Mouse (Mus musculus): Measurements from ENCODE around the gene Sh3rf3. TPM values are rescaled to one million over a fixed set of nuclear protein-coding genes. Genes with fewer than 3 reads are reported as not detected.

Sh3rf3 gene
- polyA plus RNA-seq, 1 experiment from 2014 or later, result 1.7 TPM

GRCm38 (mm10) chr10:58854548-58855198, 41.5 kb downstream of the Sh3rf3 start:
- POLR2A ChIA-PET, result no interaction called here
- TF ChIP-seq CTCF (IDR thresholded peaks at IDR 0.05), result no peak
- no peak for DNase-seq (ENCODE audit: low read depth, low spot score)
- no peak for ATAC-seq
- in situ Hi-C loops (cut with MboI; ENCODE audit: low pct_unique_long_range_greater_than_20kb), result no loop called here
- peaks cover 52% of the 10 kb centered on the region for H3K27me3 ChIP-seq
- CTCF ChIA-PET, result no interaction called here

GRCm38 (mm10) chr10:58855199-58855751, 42.1 kb downstream of the Sh3rf3 start:
- ChIA-PET POLR2A (no interaction called here), CTCF (no interaction called here)
- no peak for TF ChIP-seq CTCF (IDR thresholded peaks at IDR 0.05)
- ATAC-seq (no peak), DNase-seq (ENCODE audit: low read depth, low spot score) (no peak)
- in situ Hi-C loops (cut with MboI; ENCODE audit: low pct_unique_long_range_greater_than_20kb), result no loop called here
- H3K27me3 ChIP-seq, result peaks cover 57% of the 10 kb centered on the region

- ChIA-PET POLR2A (interaction anchor here (0.6 kb wide), 1 partner anchor 57 kb away, joined by 3 read pairs; no protein-coding TSS in a partner anchor), CTCF (no interaction called here)
- in situ Hi-C loops (cut with MboI; ENCODE audit: low pct_unique_long_range_greater_than_20kb), result no loop called here
- H3K27me3 ChIP-seq, result peaks cover 51% of the 10 kb centered on the region
- TF ChIP-seq CTCF (IDR thresholded peaks at IDR 0.05), result no peak
- no peak for ATAC-seq
- no peak for DNase-seq (ENCODE audit: low read depth, low spot score)
Observed at GRCm38 (mm10) chr10:58855814-58856213, 42.7 kb downstream of the Sh3rf3 start.

- ATAC-seq (no peak), DNase-seq (ENCODE audit: low read depth, low spot score) (no peak)
- CTCF ChIA-PET, result no interaction called here
- POLR2A ChIA-PET, result no interaction called here
- TF ChIP-seq CTCF (IDR thresholded peaks at IDR 0.05), result no peak
- in situ Hi-C loops (cut with MboI; ENCODE audit: low pct_unique_long_range_greater_than_20kb), result no loop called here
- peaks cover 43% of the 10 kb centered on the region for H3K27me3 ChIP-seq
Observed at GRCm38 (mm10) chr10:58856742-58857141, 43.6 kb downstream of the Sh3rf3 start.

GRCm38 (mm10) chr10:58864735-58865134, 51.6 kb downstream of the Sh3rf3 start:
- in situ Hi-C loops (cut with MboI; ENCODE audit: low pct_unique_long_range_greater_than_20kb), result no loop called here
- peaks cover 4% of the 10 kb centered on the region for H3K27me3 ChIP-seq
- CTCF ChIA-PET, result no interaction called here
- DNase-seq (ENCODE audit: low read depth, low spot score) (no peak), ATAC-seq (no peak)
- TF ChIP-seq CTCF (IDR thresholded peaks at IDR 0.05), result no peak
- POLR2A ChIA-PET, result no interaction called here

GRCm38 (mm10) chr10:58867536-58867935, 54.4 kb downstream of the Sh3rf3 start:
- ChIA-PET POLR2A (no interaction called here), CTCF (no interaction called here)
- in situ Hi-C loops (cut with MboI; ENCODE audit: low pct_unique_long_range_greater_than_20kb), result no loop called here
- DNase-seq (ENCODE audit: low read depth, low spot score), result no peak
- ATAC-seq, result no peak
- no peaks in the 10 kb centered on the region for H3K27me3 ChIP-seq
- TF ChIP-seq CTCF (IDR thresholded peaks at IDR 0.05), result no peak

- H3K27me3 ChIP-seq, result peaks cover 5% of the 10 kb centered on the region
- no peak for TF ChIP-seq CTCF (IDR thresholded peaks at IDR 0.05)
- ChIA-PET CTCF (no interaction called here), POLR2A (no interaction called here)
- no peak for ATAC-seq
- in situ Hi-C loops (cut with MboI; ENCODE audit: low pct_unique_long_range_greater_than_20kb), result no loop called here
- DNase-seq (ENCODE audit: low read depth, low spot score), result no peak
Observed at GRCm38 (mm10) chr10:58869836-58870235, 56.7 kb downstream of the Sh3rf3 start.

- no peak for DNase-seq (ENCODE audit: low read depth, low spot score)
- ATAC-seq, result no peak
- in situ Hi-C loops (cut with MboI; ENCODE audit: low pct_unique_long_range_greater_than_20kb), result no loop called here
Observed at GRCm38 (mm10) chr10:58871149-58871820, 58.1 kb downstream of the Sh3rf3 start.

GRCm38 (mm10) chr10:58871821-58872577, 58.8 kb downstream of the Sh3rf3 start:
- CTCF ChIA-PET, result interaction anchor here (1.5 kb wide), 1 partner anchor 8 kb away, joined by 3 read pairs; no protein-coding TSS in a partner anchor
- no peak for ATAC-seq
- no peak for DNase-seq (ENCODE audit: low read depth, low spot score)
- no peak for TF ChIP-seq CTCF (IDR thresholded peaks at IDR 0.05)
- in situ Hi-C loops (cut with MboI; ENCODE audit: low pct_unique_long_range_greater_than_20kb), result no loop called here
- H3K27me3 ChIP-seq, result peaks cover 8% of the 10 kb centered on the region
- POLR2A ChIA-PET, result no interaction called here

More at GRCm38 (mm10) chr10:58871149-58871820, 58.1 kb downstream of the Sh3rf3 start:
- ChIA-PET CTCF (no interaction called here), POLR2A (no interaction called here)
- no peak for TF ChIP-seq CTCF (IDR thresholded peaks at IDR 0.05)
- peaks cover 8% of the 10 kb centered on the region for H3K27me3 ChIP-seq

GRCm38 (mm10) chr10:58877835-58878234, 64.7 kb downstream of the Sh3rf3 start:
- DNase-seq (ENCODE audit: low read depth, low spot score), result no peak
- no peak for TF ChIP-seq CTCF (IDR thresholded peaks at IDR 0.05)
- CTCF ChIA-PET, result no interaction called here
- ATAC-seq, result no peak
- POLR2A ChIA-PET, result no interaction called here
- in situ Hi-C loops (cut with MboI; ENCODE audit: low pct_unique_long_range_greater_than_20kb), result no loop called here
- H3K27me3 ChIP-seq, result peaks cover 18% of the 10 kb centered on the region

- no peak for DNase-seq (ENCODE audit: low read depth, low spot score)
- H3K27me3 ChIP-seq, result peaks cover 16% of the 10 kb centered on the region
- no peak for TF ChIP-seq CTCF (IDR thresholded peaks at IDR 0.05)
- ChIA-PET POLR2A (no interaction called here), CTCF (no interaction called here)
- no peak for ATAC-seq
- in situ Hi-C loops (cut with MboI; ENCODE audit: low pct_unique_long_range_greater_than_20kb), result no loop called here
Observed at GRCm38 (mm10) chr10:58878636-58879035, 65.5 kb downstream of the Sh3rf3 start.

Measured in Patski (cell line).